Mouse (Mus musculus): ENCODE results near the gene Acbd3.

DNA sequence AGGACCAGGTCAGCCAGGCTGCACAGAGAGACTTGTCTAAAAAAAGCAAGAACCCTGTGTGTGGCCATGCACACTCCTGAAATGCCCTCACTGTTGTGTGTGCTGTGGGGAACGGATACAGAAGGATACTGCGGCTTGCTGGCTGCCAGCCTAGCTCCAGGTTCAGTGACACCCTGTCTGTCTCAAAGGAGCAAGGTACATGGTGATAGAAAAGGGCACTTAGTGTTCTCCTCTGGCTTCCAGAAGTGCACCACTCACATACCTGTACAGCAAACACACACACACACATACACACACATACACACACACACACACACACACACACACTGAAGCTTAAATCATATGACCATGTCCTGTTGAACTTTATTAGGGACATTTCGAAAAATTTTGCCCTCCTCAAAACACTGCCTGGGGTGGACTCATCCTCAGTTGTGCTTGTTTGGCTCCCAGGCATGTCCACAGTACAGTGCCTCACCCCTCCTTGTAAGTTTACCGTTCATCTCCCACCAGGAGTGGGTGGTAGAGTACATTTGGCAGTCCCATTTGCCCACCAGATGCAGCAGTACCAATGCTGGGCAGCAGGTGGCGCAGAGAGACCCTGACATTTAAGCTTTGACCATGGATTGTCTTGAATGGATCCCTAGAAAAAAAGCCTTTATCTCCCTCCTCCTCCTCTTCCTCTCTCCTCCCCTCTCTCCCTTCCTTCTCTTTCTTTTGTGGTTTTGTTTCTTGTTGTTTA is 5.7 kb upstream of the Acbd3 start:
- TF ChIP-seq CTCF (IDR thresholded peaks at IDR 0.05; ENCODE audit: borderline replicate concordance, control insufficient read depth, extremely low read depth, insufficient read depth, low read length, poor library complexity) (peak; percentile 73; the same call in 1 of the 2 replicates), POLR2A (IDR thresholded peaks at IDR 0.05; ENCODE audit: control insufficient read depth, extremely low read depth, insufficient read depth, low read length, poor library complexity) (no peak)

Data from thymus, adult 2 months (tissue).